Mouse (Mus musculus): Measurements from ENCODE around the gene Pnn.

DNA sequence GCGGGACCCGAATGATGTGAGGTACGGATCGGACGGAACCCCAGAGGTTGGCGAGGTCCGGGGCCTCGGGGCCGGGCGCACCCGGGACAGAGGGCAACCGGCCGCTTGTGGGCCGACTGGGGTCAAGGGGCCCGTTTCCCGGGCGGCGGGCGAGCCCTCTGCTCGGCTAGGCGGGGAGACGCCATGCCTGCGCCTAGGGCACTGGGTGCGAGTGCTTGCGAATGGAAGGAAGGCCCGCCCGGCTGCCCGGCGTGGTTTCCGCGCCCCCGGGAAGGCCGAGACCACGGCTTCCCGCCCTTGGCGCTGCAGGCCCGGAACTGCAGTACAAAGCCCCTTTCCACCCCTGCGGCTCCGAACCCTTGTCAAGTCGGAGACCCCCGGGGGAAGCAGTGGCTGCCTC lies 411 bp downstream of the Pnn start:
- TF ChIP-seq CTCF (IDR thresholded peaks at IDR 0.05; ENCODE audit: low read depth, low read length) (no peak), POLR2A (IDR thresholded peaks at IDR 0.05; ENCODE audit: borderline replicate concordance, low read depth, low read length) (no peak)

All from bone marrow macrophage, adult 2 months (primary cell).